Mouse (Mus musculus) gastrocnemius, postnatal 14 days (tissue): ENCODE measurements around the gene Taf1c. TPM values are rescaled to one million over a fixed set of nuclear protein-coding genes. Genes with fewer than 3 reads are reported as not detected.

Experiments used
- DNase-seq: peaks from one replicate; pipeline ENCODE4 v3.0.0; 2021; ENCODE audit warnings: mixed read lengths
- intact Hi-C: fragments of 180-260 bp; cut with DNase I; formaldehyde crosslinking; loops from one replicate; pipeline ENCODE4 v1.15.1; 2025; ENCODE audit warnings: low total_unique reads
- total RNA-seq, 2 experiments: library from RNA; stranded (reverse); gene quantifications; 2 replicates each; pipeline ENCODE4 v1.2.3; 2021

The Taf1c gene
- total RNA-seq, 2 experiments from 2014 or later, result 3.5 to 3.6 TPM

- DNase-seq, result no peak
- intact Hi-C loops, result no loop called here
These were observed 20.8 kb upstream of the Taf1c start for GRCm38 (mm10) chr8:119625788-119626187.

- intact Hi-C loops, result no loop called here
- no peak for DNase-seq
These were observed 19.9 kb upstream of the Taf1c start for GRCm38 (mm10) chr8:119624916-119625315.

GRCm38 (mm10) chr8:119623744-119624143, 18.7 kb upstream of the Taf1c start:
- no peak for DNase-seq
- intact Hi-C loops, result no loop called here

GRCm38 (mm10) chr8:119623061-119623460, 18.0 kb upstream of the Taf1c start:
- intact Hi-C loops, result no loop called here
- no peak for DNase-seq

GRCm38 (mm10) chr8:119622555-119622954, 17.5 kb upstream of the Taf1c start:
- intact Hi-C loops, result no loop called here
- DNase-seq, result no peak

GRCm38 (mm10) chr8:119620848-119621465, 15.9 kb upstream of the Taf1c start:
- DNase-seq, result no peak
- intact Hi-C loops, result no loop called here

GRCm38 (mm10) chr8:119620116-119620840, 15.3 kb upstream of the Taf1c start:
- intact Hi-C loops, result no loop called here
- no peak for DNase-seq

GRCm38 (mm10) chr8:119618887-119619286, 13.9 kb upstream of the Taf1c start:
- intact Hi-C loops, result no loop called here
- no peak for DNase-seq

GRCm38 (mm10) chr8:119617586-119617985, 12.6 kb upstream of the Taf1c start:
- intact Hi-C loops, result no loop called here
- DNase-seq, result no peak

GRCm38 (mm10) chr8:119616811-119617210, 11.8 kb upstream of the Taf1c start:
- no peak for DNase-seq
- intact Hi-C loops, result no loop called here

- DNase-seq, result no peak
These were observed 11.3 kb upstream of the Taf1c start for GRCm38 (mm10) chr8:119616358-119616757.

GRCm38 (mm10) chr8:119615096-119615495, 10.1 kb upstream of the Taf1c start:
- intact Hi-C loops, result no loop called here
- DNase-seq, result no peak

More at GRCm38 (mm10) chr8:119616358-119616757, 11.3 kb upstream of the Taf1c start:
- intact Hi-C loops, result no loop called here

- intact Hi-C loops, result no loop called here
These were observed 7.4 kb upstream of the Taf1c start, which contains the start of gene Adad2 for GRCm38 (mm10) chr8:119612471-119612870. Adad2 (plus strand) TSS chr8:119612747.

GRCm38 (mm10) chr8:119606224-119606623, 1.2 kb upstream of the Taf1c start:
- intact Hi-C loops, result loop anchor here (10.0 kb wide), 2 partner anchors 69 to 161 kb away; partner anchors contain the start of gene Necab2
- no peak for DNase-seq

More at GRCm38 (mm10) chr8:119612471-119612870, 7.4 kb upstream of the Taf1c start, which contains the start of gene Adad2:
- no peak for DNase-seq

GRCm38 (mm10) chr8:119604398-119604803, 621 bp downstream of the Taf1c start:
- intact Hi-C loops, result loop anchor here (10.0 kb wide), 2 partner anchors 70 to 160 kb away; partner anchors contain the start of gene Necab2
- no peak for DNase-seq

GRCm38 (mm10) chr8:119603771-119604170, 1.3 kb downstream of the Taf1c start:
- no peak for DNase-seq
- intact Hi-C loops, result loop anchor here (10.0 kb wide), 2 partner anchors 71 to 159 kb away; partner anchors contain the start of gene Necab2

GRCm38 (mm10) chr8:119591456-119591855, 13.6 kb downstream of the Taf1c start:
- no peak for DNase-seq
- intact Hi-C loops, result no loop called here

- intact Hi-C loops, result no loop called here
- DNase-seq, result no peak
These were observed 14.7 kb downstream of the Taf1c start for GRCm38 (mm10) chr8:119590348-119590747.

- no peak for DNase-seq
- intact Hi-C loops, result no loop called here
These were observed 16.2 kb downstream of the Taf1c start for GRCm38 (mm10) chr8:119588844-119589243.

GRCm38 (mm10) chr8:119588321-119588720, 16.7 kb downstream of the Taf1c start:
- DNase-seq, result no peak
- intact Hi-C loops, result no loop called here

- intact Hi-C loops, result no loop called here
- DNase-seq, result no peak
These were observed 19.1 kb downstream of the Taf1c start for GRCm38 (mm10) chr8:119585901-119586300.
